In the genomic region with DNA sequence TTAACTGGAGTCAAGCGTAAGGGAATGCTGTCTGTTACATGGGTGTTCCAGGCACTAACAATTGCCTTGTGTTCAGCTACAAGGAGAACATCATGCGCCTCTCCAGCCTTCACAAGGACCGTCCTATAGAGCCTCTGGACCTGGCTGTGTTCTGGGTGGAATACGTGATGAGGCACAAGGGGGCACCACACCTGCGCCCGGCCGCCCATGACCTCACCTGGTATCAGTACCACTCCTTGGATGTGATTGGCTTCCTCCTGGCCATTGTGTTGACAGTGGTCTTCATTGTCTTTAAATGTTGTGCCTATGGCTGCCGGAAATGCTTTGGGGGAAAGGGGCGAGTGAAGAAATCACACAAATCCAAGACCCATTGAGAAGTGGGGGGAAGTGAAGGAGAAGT, we compare ENCODE assay signal across 13 mouse cellular contexts. TPM values are rescaled to one million over a fixed set of nuclear protein-coding genes. Genes with fewer than 3 reads are reported as not detected.
DNase-seq lines count a peak whose midpoint lies in the region; ATAC-seq and TF ChIP-seq lines count a peak whose summit lies in the region.
"Had no signal": no experiment of that assay in that cellular context is flagged by ENCODE, and none has a peak within 500 bp of the region (broad histone marks: within the 10 kb centered on the region; RNA-seq: fewer than 3 reads in every experiment).

No protein-coding gene starts in this region.

- no peak for TF ChIP-seq CTCF in liver, postnatal 0 days (IDR thresholded peaks at IDR 0.05; ENCODE audit: low read depth)
- no peak for TF ChIP-seq CTCF in gastrocnemius, adult 2 months (IDR thresholded peaks at IDR 0.05)

- ATAC-seq in liver, postnatal 0 days: no peak

- H3K4me2 ChIP-seq in liver, postnatal 0 days (ENCODE audit: low read depth, low read length): no peak overlapping the region
- H3K4me2 ChIP-seq: embryonic facial prominence, embryonic 15.5 days; limb, embryonic 15.5 days had no signal

- TF ChIP-seq EP300 in liver, postnatal 0 days (IDR thresholded peaks at IDR 0.05; ENCODE audit: low read depth): no peak

- no peaks in the 10 kb centered on the region for H3K27me3 ChIP-seq in liver, postnatal 0 days (ENCODE audit: insufficient read depth, low read length)
- H3K27me3 ChIP-seq: embryonic facial prominence, embryonic 15.5 days; limb, embryonic 15.5 days had no signal

- peaks cover 39% of the 10 kb centered on the region for H3K9me3 ChIP-seq in liver, postnatal 0 days (ENCODE audit: low read length)

- DNase-seq in adrenal gland, postnatal 10 days: peak; percentile 11
- no peak for DNase-seq in adrenal gland, postnatal 25 days
- peak; percentile 47 for DNase-seq in liver, postnatal 0 days
- no peak for DNase-seq in liver
- DNase-seq in CD4-positive helper T cell, adult 2 months (ENCODE audit: low read depth, low spot score): peak; percentile 16
- peak; percentile 20 for DNase-seq in gastrocnemius, adult 2 months
- no peak for DNase-seq in ovary, postnatal 14 days (ENCODE audit: low spot score)
- no peak for DNase-seq in cerebellum, postnatal 36 days
- DNase-seq: B cell, adult 2 months had no signal

- H3K9ac ChIP-seq in liver, postnatal 0 days (replicated peaks): no peak overlapping the region
- H3K9ac ChIP-seq: embryonic facial prominence, embryonic 15.5 days; limb, embryonic 15.5 days had no signal

- intact Hi-C loops in gastrocnemius, adult 2 months (cut with DNase I): no loop called here

- no peak overlapping the region for H3K27ac ChIP-seq in liver, postnatal 0 days (ENCODE audit: low read depth)
- H3K27ac ChIP-seq in gastrocnemius, adult 2 months: no peak overlapping the region
- H3K27ac ChIP-seq: embryonic facial prominence, embryonic 15.5 days; limb, embryonic 15.5 days had no signal

- 68% methylated on average over 9 of the region's 9 CpGs for WGBS in liver, postnatal 0 days (ENCODE audit: insufficient replicate concordance)

- H3K4me1 ChIP-seq in liver, postnatal 0 days (ENCODE audit: insufficient read depth): no peaks in the 10 kb centered on the region
- H3K4me1 ChIP-seq: embryonic facial prominence, embryonic 15.5 days; limb, embryonic 15.5 days had no signal

- no peak overlapping the region for H3K4me3 ChIP-seq in liver, postnatal 0 days (ENCODE audit: low read depth, low read length)
- no peak overlapping the region for H3K4me3 ChIP-seq in gastrocnemius, adult 2 months
- H3K4me3 ChIP-seq: embryonic facial prominence, embryonic 15.5 days; limb, embryonic 15.5 days had no signal

- H3K36me3 ChIP-seq in liver, postnatal 0 days (replicated peaks; ENCODE audit: insufficient read depth, low read length): no peaks in the 10 kb centered on the region
- H3K36me3 ChIP-seq: embryonic facial prominence, embryonic 15.5 days; limb, embryonic 15.5 days had no signal

RNA-seq across cellular contexts. Expression of a gene that starts 6.3 kb away (rescaled TPM):
- total RNA-seq in adrenal gland, postnatal 10 days (2021): 100 to 1,000 TPM in 1 of 2 experiments, 10 to 100 TPM in 1; 40.3 to 102 TPM
- total RNA-seq in adrenal gland, postnatal 25 days (2021): 27.4 and 28.3 TPM in 2 replicates
- 412 and 437 TPM in 2 replicates for polyA plus RNA-seq in liver, postnatal 0 days (2015; fragmentation: Nextera tagmentation; extraction: Ambion mirVana)
- not detected for total RNA-seq in gastrocnemius, adult 2 months (2021)

RNA-seq across cellular contexts. Expression of a gene that starts 8.7 kb away (rescaled TPM):
- 1 to 10 TPM in 1 of 2 experiments, under 1 TPM in 1; 0.67 to 1.3 TPM for total RNA-seq in adrenal gland, postnatal 10 days (2021)
- 0.33 TPM in 1 of 2 replicates, not detected in the other for total RNA-seq in adrenal gland, postnatal 25 days (2021)
- 0.61 and 0.66 TPM in 2 replicates for polyA plus RNA-seq in liver, postnatal 0 days (2015; fragmentation: Nextera tagmentation; extraction: Ambion mirVana)
- not detected for total RNA-seq in gastrocnemius, adult 2 months (2021)

RNA-seq across cellular contexts. Expression of a gene that starts 12.5 kb away (rescaled TPM):
- total RNA-seq in adrenal gland, postnatal 10 days (2021): 1 to 10 TPM; 3.0 to 3.9 TPM
- total RNA-seq in adrenal gland, postnatal 25 days (2021): 3.4 and 5.9 TPM in 2 replicates
- 7.1 and 7.8 TPM in 2 replicates for polyA plus RNA-seq in liver, postnatal 0 days (2015; fragmentation: Nextera tagmentation; extraction: Ambion mirVana)
- not detected for total RNA-seq in gastrocnemius, adult 2 months (2021)
- total RNA-seq: granulocyte monocyte progenitor cell, adult 5-6 weeks had no signal

RNA-seq across cellular contexts. Expression of a gene that starts 17.6 kb away (rescaled TPM):
- total RNA-seq in adrenal gland, postnatal 10 days (2021): under 1 TPM; 0.18 to 0.61 TPM
- 0.21 TPM in 1 of 2 replicates, not detected in the other for total RNA-seq in adrenal gland, postnatal 25 days (2021)
- polyA plus RNA-seq in liver, postnatal 0 days (2015; fragmentation: Nextera tagmentation; extraction: Ambion mirVana): not detected in 2 replicates
- total RNA-seq in gastrocnemius, adult 2 months (2021): not detected
- polyA plus RNA-seq: embryonic facial prominence, embryonic 15.5 days; limb, embryonic 15.5 days had no signal

RNA-seq across cellular contexts. Expression of a gene that starts 52.2 kb away (rescaled TPM):
- total RNA-seq in adrenal gland, postnatal 10 days (2021): under 1 TPM; 0.48 to 0.61 TPM
- 0.58 TPM in 1 of 2 replicates, not detected in the other for total RNA-seq in adrenal gland, postnatal 25 days (2021)
- 0.08 and 0.19 TPM in 2 replicates for polyA plus RNA-seq in liver, postnatal 0 days (2015; fragmentation: Nextera tagmentation; extraction: Ambion mirVana)
- total RNA-seq in gastrocnemius, adult 2 months (2021): under 1 TPM; 0.14 to 0.23 TPM
- polyA plus RNA-seq: embryonic facial prominence, embryonic 15.5 days; large intestine, adult 2 months; limb, embryonic 15.5 days had no signal

Comparison
In these comparisons a context has a peak if more than half of its experiments do, and no peak if none do; other contexts are left out.
1. DNase-seq: peak in adrenal gland, postnatal 10 days (single experiment), liver, postnatal 0 days (single experiment), CD4-positive helper T cell, adult 2 months (single experiment) and gastrocnemius, adult 2 months (single experiment); none in adrenal gland, postnatal 25 days (single experiment), liver (single experiment), ovary, postnatal 14 days (single experiment) and cerebellum, postnatal 36 days (0 of 2).
2. RNA of a gene that starts 6.3 kb away (total RNA-seq): 40.3 to 102 TPM in adrenal gland, postnatal 10 days and 27.4 to 28.3 TPM in adrenal gland, postnatal 25 days; not detected in gastrocnemius, adult 2 months; every median in the first group is over 10 times any median in the second.